Comparison of ENCODE assay signal across 18 mouse cellular contexts in genomic region chr6:118832616-118833015, GRCm38 (mm10).
DNase-seq lines count a peak whose midpoint lies in the region; ATAC-seq and TF ChIP-seq lines count a peak whose summit lies in the region.
"Had no signal": no experiment of that assay in that cellular context is flagged by ENCODE, and none has a peak within 500 bp of the region (broad histone marks: within the 10 kb centered on the region; RNA-seq: fewer than 3 reads in every experiment).

No protein-coding gene starts in this region.

- H3K4me3 ChIP-seq in liver, embryonic 14.5 days (ENCODE audit: insufficient read depth in 1 of 2, low read depth in 2 of 2, low read length in 2 of 2) = no peak overlapping the region
- no peak overlapping the region for H3K4me3 ChIP-seq in hindbrain, embryonic 14.5 days (replicated peaks; ENCODE audit: low read length)
- H3K4me3 ChIP-seq in kidney, adult 2 months (ENCODE audit: insufficient read depth, low read depth, low read length) = no peak overlapping the region
- H3K4me3 ChIP-seq: embryonic facial prominence, embryonic 12.5 days; heart, embryonic 13.5 days; hindbrain, embryonic 12.5 days had no signal

- TF ChIP-seq POLR2A in kidney, adult 2 months (IDR thresholded peaks at IDR 0.05; ENCODE audit: low read depth, low read length) = no peak

- no peak overlapping the region for H3K4me2 ChIP-seq in liver, embryonic 14.5 days (ENCODE audit: low read depth)
- no peak overlapping the region for H3K4me2 ChIP-seq in hindbrain, embryonic 14.5 days (replicated peaks)
- H3K4me2 ChIP-seq: embryonic facial prominence, embryonic 12.5 days; heart, embryonic 13.5 days; hindbrain, embryonic 12.5 days had no signal

- 24% methylated on average over 2 of the region's 2 CpGs for WGBS in liver, embryonic 14.5 days (ENCODE audit: insufficient replicate concordance)
- WGBS in hindbrain, embryonic 14.5 days = 91% methylated on average over 2 of the region's 2 CpGs
- WGBS in kidney, adult 2 months = 88% methylated on average over 2 of the region's 2 CpGs

- no peak overlapping the region for H3K27ac ChIP-seq in liver, embryonic 14.5 days
- no peak overlapping the region for H3K27ac ChIP-seq in hindbrain, embryonic 14.5 days
- H3K27ac ChIP-seq in kidney, adult 2 months (ENCODE audit: insufficient read depth, low read depth, low read length) = no peak overlapping the region
- H3K27ac ChIP-seq: embryonic facial prominence, embryonic 12.5 days; hindbrain, embryonic 12.5 days; hindbrain, postnatal 0 days had no signal

- no peaks in the 10 kb centered on the region for H3K9me3 ChIP-seq in liver, embryonic 14.5 days (ENCODE audit: control insufficient read depth, low read length)
- no peaks in the 10 kb centered on the region for H3K9me3 ChIP-seq in hindbrain, embryonic 14.5 days (ENCODE audit: control insufficient read depth, low read length)
- H3K9me3 ChIP-seq: heart, embryonic 13.5 days; hindbrain, embryonic 12.5 days had no signal

- DNase-seq in MEL-GATA-1-ER (ENCODE audit: extremely low read depth, low read depth) = peak; percentile 96
- DNase-seq in liver = peak; percentile 21
- DNase-seq in liver, embryonic 14.5 days (ENCODE audit: low read depth in 3 of 3, low spot score in 3 of 3) = no peak
- DNase-seq in hindbrain, embryonic 14.5 days (ENCODE audit: low spot score) = no peak
- no peak for DNase-seq in thymus, postnatal 0 days (ENCODE audit: low spot score)
- no peak for DNase-seq in kidney, adult 2 months
- DNase-seq: adrenal gland, adult 2 months; adrenal gland, postnatal 25 days; cerebellum, adult 8-10 months; cerebellum, postnatal 14 days; forebrain, postnatal 0 days; gastrocnemius, postnatal 14 days; heart, postnatal 36 days had no signal

- no peaks in the 10 kb centered on the region for H3K27me3 ChIP-seq in liver, embryonic 14.5 days (ENCODE audit: control insufficient read depth, insufficient read depth, low read length)
- H3K27me3 ChIP-seq in hindbrain, embryonic 14.5 days (ENCODE audit: control insufficient read depth, insufficient read depth, low read length) = no peaks in the 10 kb centered on the region
- no peaks in the 10 kb centered on the region for H3K27me3 ChIP-seq in kidney, adult 2 months (replicated peaks; ENCODE audit: control insufficient read depth, insufficient read depth, low read length)
- H3K27me3 ChIP-seq: embryonic facial prominence, embryonic 12.5 days; heart, embryonic 13.5 days; hindbrain, embryonic 12.5 days had no signal

- TF ChIP-seq EP300 in liver, embryonic 14.5 days (IDR thresholded peaks at IDR 0.05; ENCODE audit: low read depth) = no peak

- peak; percentile 62 for ATAC-seq in liver, embryonic 14.5 days (ENCODE audit: insufficient read depth)
- ATAC-seq in megakaryocyte progenitor cell, adult 5-6 weeks (replicated peaks; ENCODE audit: poor library complexity) = peak; percentile 45; the same call in 1 of the 2 replicates
- ATAC-seq in hindbrain, embryonic 14.5 days (ENCODE audit: low FRiP score) = no peak
- ATAC-seq: forebrain, postnatal 0 days; hindbrain, postnatal 0 days had no signal

- H3K36me3 ChIP-seq in liver, embryonic 14.5 days (replicated peaks; ENCODE audit: control insufficient read depth, insufficient read depth, low read depth) = no peaks in the 10 kb centered on the region
- no peaks in the 10 kb centered on the region for H3K36me3 ChIP-seq in hindbrain, embryonic 14.5 days (replicated peaks; ENCODE audit: control insufficient read depth, insufficient read depth)
- H3K36me3 ChIP-seq in kidney, adult 2 months (ENCODE audit: control insufficient read depth, insufficient read depth, low read length) = no peaks in the 10 kb centered on the region
- H3K36me3 ChIP-seq: embryonic facial prominence, embryonic 12.5 days; heart, embryonic 13.5 days; hindbrain, embryonic 12.5 days had no signal

- no peak for TF ChIP-seq CTCF in liver, embryonic 14.5 days (IDR thresholded peaks at IDR 0.05; ENCODE audit: low read depth)
- TF ChIP-seq CTCF in kidney, adult 2 months (conservative IDR thresholded peaks at IDR 0.05; ENCODE audit: insufficient read depth, insufficient read length, low read depth, low read length) = no peak

- peaks cover 27 to 41% of the 10 kb centered on the region in 2 experiments for H3K4me1 ChIP-seq in liver, embryonic 14.5 days (replicated peaks; ENCODE audit: control insufficient read depth in 2 of 2, insufficient read depth in 2 of 2, low read length in 1 of 2)
- peaks cover 11% of the 10 kb centered on the region for H3K4me1 ChIP-seq in hindbrain, embryonic 14.5 days (replicated peaks; ENCODE audit: control insufficient read depth, insufficient read depth, low read length)
- H3K4me1 ChIP-seq in kidney, adult 2 months (ENCODE audit: control insufficient read depth, insufficient read depth, low read length) = no peaks in the 10 kb centered on the region

- no peak overlapping the region for H3K9ac ChIP-seq in liver, embryonic 14.5 days (replicated peaks)
- H3K9ac ChIP-seq in hindbrain, embryonic 14.5 days = no peak overlapping the region
- H3K9ac ChIP-seq: embryonic facial prominence, embryonic 12.5 days; forebrain, postnatal 0 days; heart, embryonic 13.5 days; hindbrain, embryonic 12.5 days had no signal

Comparison
In these comparisons a context has a peak if more than half of its experiments do, and no peak if none do; other contexts are left out.
1. DNase-seq: peak in MEL-GATA-1-ER (single experiment) and liver (single experiment); none in liver, embryonic 14.5 days (0 of 3), hindbrain, embryonic 14.5 days (single experiment), thymus, postnatal 0 days (single experiment) and kidney, adult 2 months (single experiment).